Comparison of ENCODE assay signal across 15 mouse cellular contexts in the genomic region with DNA sequence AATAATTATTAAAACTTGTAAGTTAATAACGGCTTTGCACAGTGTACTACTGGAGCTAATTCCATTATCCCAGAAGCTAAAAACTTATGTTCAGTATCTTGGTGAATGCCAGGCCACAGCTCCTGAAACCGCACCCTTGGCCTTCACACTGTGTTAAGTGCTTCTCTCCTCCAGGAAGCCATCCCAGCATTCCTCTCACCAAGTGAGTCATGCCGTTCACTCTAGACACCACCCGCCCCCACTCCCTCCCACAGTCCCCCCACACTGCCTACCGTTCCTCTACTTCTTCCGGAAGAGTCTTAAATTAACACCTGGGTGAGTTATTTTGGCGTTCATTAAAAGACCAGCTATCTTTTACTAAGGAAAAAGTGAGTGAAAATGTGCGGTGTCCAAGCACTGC.
DNase-seq lines count a peak whose midpoint lies in the region; ATAC-seq and TF ChIP-seq lines count a peak whose summit lies in the region.
"Had no signal": no experiment of that assay in that cellular context is flagged by ENCODE, and none has a peak within 500 bp of the region (broad histone marks: within the 10 kb centered on the region; RNA-seq: fewer than 3 reads in every experiment).

No protein-coding gene starts in this region.

- 0 out of 2 replicates have a peak overlapping the region, but pooled peaks have one; percentile 2 for H3K4me2 ChIP-seq in heart, embryonic 11.5 days
- H3K4me2 ChIP-seq: embryonic facial prominence, embryonic 12.5 days; midbrain, embryonic 12.5 days; neural tube, embryonic 13.5 days had no signal

- TF ChIP-seq CTCF in olfactory bulb, adult 2 months (IDR thresholded peaks at IDR 0.05; ENCODE audit: insufficient read depth, low read depth, low read length): no peak

- H3K36me3 ChIP-seq in heart, embryonic 11.5 days (ENCODE audit: control insufficient read depth, insufficient read depth, low read length): no peaks in the 10 kb centered on the region
- H3K36me3 ChIP-seq: embryonic facial prominence, embryonic 12.5 days; hindbrain, embryonic 10.5 days; midbrain, embryonic 12.5 days; neural tube, embryonic 13.5 days had no signal

- no peak for ATAC-seq in heart, embryonic 11.5 days (replicated peaks; ENCODE audit: insufficient number of reproducible peaks, low FRiP score, low TSS enrichment)

- TF ChIP-seq POLR2A in olfactory bulb, adult 2 months (IDR thresholded peaks at IDR 0.05; ENCODE audit: insufficient read depth, low read depth, low read length): no peak

- H3K9me3 ChIP-seq in heart, embryonic 11.5 days (replicated peaks; ENCODE audit: control insufficient read depth, low read length): no peaks in the 10 kb centered on the region
- H3K9me3 ChIP-seq: embryonic facial prominence, embryonic 12.5 days; hindbrain, embryonic 10.5 days; midbrain, embryonic 12.5 days; neural tube, embryonic 13.5 days had no signal

- no peak for DNase-seq in heart, postnatal 25 days (ENCODE audit: low spot score)
- DNase-seq in retina, postnatal 1 day: peak; percentile 24
- DNase-seq in retina, embryonic 14.5 days (ENCODE audit: low spot score): no peak
- peak; percentile 39 to 41 for DNase-seq in adrenal gland, postnatal 36 days
- DNase-seq in left cerebral cortex, adult 11 months (ENCODE audit: low spot score): no peak
- DNase-seq: cerebellum, adult 8-10 months; kidney, adult 9 months; left cerebral cortex, postnatal 4 days; lung, adult 2 months had no signal

- no peaks in the 10 kb centered on the region for H3K27me3 ChIP-seq in heart, embryonic 11.5 days (ENCODE audit: control insufficient read depth, insufficient read depth, low read length)
- H3K27me3 ChIP-seq: embryonic facial prominence, embryonic 12.5 days; midbrain, embryonic 12.5 days; neural tube, embryonic 13.5 days had no signal

- no peak overlapping the region for H3K9ac ChIP-seq in heart, embryonic 11.5 days (ENCODE audit: low read depth, low read length)
- H3K9ac ChIP-seq: embryonic facial prominence, embryonic 12.5 days; midbrain, embryonic 12.5 days; neural tube, embryonic 13.5 days had no signal

- H3K4me1 ChIP-seq in heart, embryonic 11.5 days (ENCODE audit: control insufficient read depth, insufficient read depth, low read length): peaks cover 23% of the 10 kb centered on the region
- peaks cover 24% of the 10 kb centered on the region for H3K4me1 ChIP-seq in olfactory bulb, adult 2 months (ENCODE audit: control insufficient read depth, insufficient read depth, low read length)

- 31% methylated on average over 8 of the region's 8 CpGs for WGBS in heart, embryonic 11.5 days (ENCODE audit: insufficient replicate concordance)
- WGBS in olfactory bulb, adult 2 months: 29% methylated on average over 8 of the region's 8 CpGs

- intact Hi-C loops in heart, postnatal 25 days (cut with DNase I): loop anchor here (2.0 to 5.0 kb wide), 2 partner anchors 42 to 82 kb away; partner anchors contain the start of gene Kalrn

- H3K4me3 ChIP-seq in heart, embryonic 11.5 days (ENCODE audit: low read depth, low read length): no peak overlapping the region
- H3K4me3 ChIP-seq in olfactory bulb, adult 2 months (ENCODE audit: insufficient read depth, low read depth, low read length): no peak overlapping the region
- H3K4me3 ChIP-seq: embryonic facial prominence, embryonic 12.5 days; hindbrain, embryonic 10.5 days; midbrain, embryonic 12.5 days; neural tube, embryonic 13.5 days had no signal

- H3K27ac ChIP-seq in heart, embryonic 11.5 days (ENCODE audit: low read depth, low read length): peak overlapping the region; percentile 66; the same call in 1 of the 2 replicates
- peak overlapping the region; percentile 64; the same call in 1 of the 2 replicates for H3K27ac ChIP-seq in olfactory bulb, adult 2 months (ENCODE audit: insufficient read depth, low read depth, low read length)
- H3K27ac ChIP-seq: embryonic facial prominence, embryonic 12.5 days; hindbrain, embryonic 10.5 days; midbrain, embryonic 12.5 days; neural tube, embryonic 13.5 days had no signal

Comparison
In these comparisons a context has a peak if more than half of its experiments do, and no peak if none do; other contexts are left out.
1. DNase-seq: peak in retina, postnatal 1 day (single experiment) and adrenal gland, postnatal 36 days (2 of 2); none in heart, postnatal 25 days (single experiment), retina, embryonic 14.5 days (single experiment) and left cerebral cortex, adult 11 months (single experiment).